Mouse (Mus musculus): ENCODE data around the gene Pola2. TPM values are rescaled to one million over a fixed set of nuclear protein-coding genes. Genes with fewer than 3 reads are reported as not detected.

Pola2 gene
- polyA plus RNA-seq, 1 experiment from 2014 or later, result 44.4 TPM

Other genes with a start within 250 kb of the Pola2 start
- 10.1 and 10.5 TPM in 2 replicates for gene Ehbp1l1, start 237.9 kb downstream of the Pola2 start, polyA plus RNA-seq (2016; fragmentation: Nextera tagmentation; extraction: Ambion mirVana)
- 193 and 195 TPM in 2 replicates for gene Fam89b, start 234.5 kb downstream of the Pola2 start, polyA plus RNA-seq (2016; fragmentation: Nextera tagmentation; extraction: Ambion mirVana)
- gene Ltbp3, start 223.3 kb downstream of the Pola2 start, polyA plus RNA-seq (2016; fragmentation: Nextera tagmentation; extraction: Ambion mirVana), result 10.6 and 12.6 TPM in 2 replicates
- 66.1 and 70.4 TPM in 2 replicates for gene Scyl1, start 192.8 kb downstream of the Pola2 start, polyA plus RNA-seq (2016; fragmentation: Nextera tagmentation; extraction: Ambion mirVana)
- gene Frmd8, start 88.9 kb downstream of the Pola2 start, polyA plus RNA-seq (2016; fragmentation: Nextera tagmentation; extraction: Ambion mirVana), result 27.0 and 33.0 TPM in 2 replicates
- gene Slc25a45, start 86.4 kb downstream of the Pola2 start, polyA plus RNA-seq (2016; fragmentation: Nextera tagmentation; extraction: Ambion mirVana), result 1.7 and 2.5 TPM in 2 replicates
- gene Tigd3, start 70.1 kb downstream of the Pola2 start, polyA plus RNA-seq (2016; fragmentation: Nextera tagmentation; extraction: Ambion mirVana), result 10.5 and 11.8 TPM in 2 replicates
- gene Dpf2, start 51.2 kb downstream of the Pola2 start, polyA plus RNA-seq (2016; fragmentation: Nextera tagmentation; extraction: Ambion mirVana), result 156 and 174 TPM in 2 replicates
- gene Cdc42ep2, start 39.4 kb downstream of the Pola2 start, polyA plus RNA-seq (2016; fragmentation: Nextera tagmentation; extraction: Ambion mirVana), result 4.7 and 5.7 TPM in 2 replicates
- not detected in 2 replicates for gene Slc22a20, start 21.9 kb upstream of the Pola2 start, polyA plus RNA-seq (2016; fragmentation: Nextera tagmentation; extraction: Ambion mirVana)
- 5.6 and 6.4 TPM in 2 replicates for gene Capn1, start 51.7 kb upstream of the Pola2 start, polyA plus RNA-seq (2016; fragmentation: Nextera tagmentation; extraction: Ambion mirVana)
- gene Syvn1, start 82.4 kb upstream of the Pola2 start, polyA plus RNA-seq (2016; fragmentation: Nextera tagmentation; extraction: Ambion mirVana), result 33.2 and 35.2 TPM in 2 replicates
- gene Mrpl49, start 93.6 kb upstream of the Pola2 start, polyA plus RNA-seq (2016; fragmentation: Nextera tagmentation; extraction: Ambion mirVana), result 66.0 and 68.6 TPM in 2 replicates
- gene Fau, start 93.6 kb upstream of the Pola2 start, polyA plus RNA-seq (2016; fragmentation: Nextera tagmentation; extraction: Ambion mirVana), result 635 and 643 TPM in 2 replicates
- 34.3 and 38.2 TPM in 2 replicates for gene Znhit2, start 97.0 kb upstream of the Pola2 start, polyA plus RNA-seq (2016; fragmentation: Nextera tagmentation; extraction: Ambion mirVana)
- 44.3 and 45.9 TPM in 2 replicates for gene Tm7sf2, start 104.2 kb upstream of the Pola2 start, polyA plus RNA-seq (2016; fragmentation: Nextera tagmentation; extraction: Ambion mirVana)
- gene Vps51, start 113.0 kb upstream of the Pola2 start, polyA plus RNA-seq (2016; fragmentation: Nextera tagmentation; extraction: Ambion mirVana), result 79.4 and 80.6 TPM in 2 replicates
- gene Tmem262, start 115.8 kb upstream of the Pola2 start, polyA plus RNA-seq (2016; fragmentation: Nextera tagmentation; extraction: Ambion mirVana), result not detected in 2 replicates
- 2.6 and 3.2 TPM in 2 replicates for gene Gm28374, start 118.1 kb upstream of the Pola2 start, polyA plus RNA-seq (2016; fragmentation: Nextera tagmentation; extraction: Ambion mirVana)
- gene Zfpl1, start 120.8 kb upstream of the Pola2 start, polyA plus RNA-seq (2016; fragmentation: Nextera tagmentation; extraction: Ambion mirVana), result 72.4 and 75.0 TPM in 2 replicates
- 27.1 and 28.4 TPM in 2 replicates for gene Cdca5, start 120.8 kb upstream of the Pola2 start, polyA plus RNA-seq (2016; fragmentation: Nextera tagmentation; extraction: Ambion mirVana)
- gene AC131692.1, start 130.2 kb upstream of the Pola2 start, polyA plus RNA-seq (2016; fragmentation: Nextera tagmentation; extraction: Ambion mirVana), result 0.33 TPM in 1 of 2 replicates, not detected in the other
- gene Naaladl1, start 141.6 kb upstream of the Pola2 start, polyA plus RNA-seq (2016; fragmentation: Nextera tagmentation; extraction: Ambion mirVana), result 0.63 and 0.82 TPM in 2 replicates
- gene Sac3d1, start 154.4 kb upstream of the Pola2 start, polyA plus RNA-seq (2016; fragmentation: Nextera tagmentation; extraction: Ambion mirVana), result 53.5 and 59.0 TPM in 2 replicates
- 40.3 and 42.3 TPM in 2 replicates for gene Snx15, start 164.1 kb upstream of the Pola2 start, polyA plus RNA-seq (2016; fragmentation: Nextera tagmentation; extraction: Ambion mirVana)
- not detected in 2 replicates for gene Batf2, start 176.8 kb upstream of the Pola2 start, polyA plus RNA-seq (2016; fragmentation: Nextera tagmentation; extraction: Ambion mirVana)
- 100 and 102 TPM in 2 replicates for gene Arl2, start 177.3 kb upstream of the Pola2 start, polyA plus RNA-seq (2016; fragmentation: Nextera tagmentation; extraction: Ambion mirVana)
- not detected in 2 replicates for gene Majin, start 220.2 kb upstream of the Pola2 start, polyA plus RNA-seq (2016; fragmentation: Nextera tagmentation; extraction: Ambion mirVana)

Data from neural tube, embryonic 12.5 days (tissue).